Mouse (Mus musculus) granulocyte monocyte progenitor cell, adult 5-6 weeks (primary cell): ENCODE measurements around the gene Tatdn2. TPM values are rescaled to one million over a fixed set of nuclear protein-coding genes. Genes with fewer than 3 reads are reported as not detected.

Source experiments
- ATAC-seq: replicated peaks from 2 replicates; pipeline ENCODE4 v1.8.0; 2016; ENCODE audit warnings: mild to moderate bottlenecking, moderate TSS enrichment, inconsistent platforms; ENCODE audit not compliant: poor library complexity, severe bottlenecking
- total RNA-seq, 2 experiments: library from RNA; stranded (forward) in 1 of 2; stranded (reverse) in 1 of 2; fragments of 200-712, 200-1000 nt in 1 of 2; fragments of >200 nt in 1 of 2; fragmentation: Nextera tagmentation in 1 of 2; gene quantifications; 2 replicates each; pipeline ENCODE4 v1.2.3; 2014 to 2017

Gene Tatdn2
- total RNA-seq (2014; fragmentation: Nextera tagmentation) (32.5 and 43.1 TPM in 2 replicates), total RNA-seq (2017) (111 and 115 TPM in 2 replicates)

- ATAC-seq: peak; percentile 83
These were observed at the start of gene Tatdn2 for GRCm38 (mm10) chr6:113696582-113697221. Gene Tatdn2 (plus strand): TSS chr6:113697050.

- ATAC-seq: peak; percentile 72
These were observed 47.3 kb upstream of the Tatdn2 start for GRCm38 (mm10) chr6:113649346-113650196.

- peak; percentile 42 for ATAC-seq
These were observed 46.6 kb upstream of the Tatdn2 start for GRCm38 (mm10) chr6:113650197-113650640.

GRCm38 (mm10) chr6:113651626-113652025 lies 45.2 kb upstream of the Tatdn2 start:
- ATAC-seq: no peak

GRCm38 (mm10) chr6:113653551-113653950 lies 43.3 kb upstream of the Tatdn2 start:
- ATAC-seq: no peak

- peak; percentile 68 for ATAC-seq
These were observed 42.7 kb upstream of the Tatdn2 start for GRCm38 (mm10) chr6:113654102-113654501.

GRCm38 (mm10) chr6:113654753-113655397 lies 42.0 kb upstream of the Tatdn2 start:
- ATAC-seq: peak; percentile 46

- no peak for ATAC-seq
These were observed 41.4 kb upstream of the Tatdn2 start for GRCm38 (mm10) chr6:113655475-113655874.

GRCm38 (mm10) chr6:113656847-113657246 lies 40.0 kb upstream of the Tatdn2 start:
- ATAC-seq: no peak

- 0 out of 2 replicates have a peak, but pooled peaks have one; percentile 9 for ATAC-seq
These were observed 38.6 kb upstream of the Tatdn2 start for GRCm38 (mm10) chr6:113658226-113658625.

- ATAC-seq: peak; percentile 23
These were observed 37.0 kb upstream of the Tatdn2 start for GRCm38 (mm10) chr6:113659648-113660491.

GRCm38 (mm10) chr6:113660492-113661352 lies 36.1 kb upstream of the Tatdn2 start:
- ATAC-seq: peak; percentile 33

GRCm38 (mm10) chr6:113661353-113662241 lies 35.3 kb upstream of the Tatdn2 start:
- ATAC-seq: peak; percentile 33

- peak; percentile 64 for ATAC-seq
These were observed 33.7 kb upstream of the Tatdn2 start for GRCm38 (mm10) chr6:113662964-113663700.

- no peak for ATAC-seq
These were observed 32.5 kb upstream of the Tatdn2 start for GRCm38 (mm10) chr6:113664305-113664704.

GRCm38 (mm10) chr6:113667611-113668122 lies 29.2 kb upstream of the Tatdn2 start:
- ATAC-seq: no peak
